Mouse (Mus musculus): ENCODE results near the gene Tulp1. TPM values are rescaled to one million over a fixed set of nuclear protein-coding genes. Genes with fewer than 3 reads are reported as not detected.

The Tulp1 gene
- polyA plus RNA-seq, 1 experiment, result 0.34 TPM

GRCm38 (mm10) chr17:28355871-28356270 lies 9.2 kb downstream of the Tulp1 start:
- H3K27ac ChIP-seq (ENCODE audit: insufficient read depth, low read depth, low read length), result no peak overlapping the region
- peaks cover 6% of the 10 kb centered on the region for H3K27me3 ChIP-seq (ENCODE audit: control insufficient read depth, insufficient read depth, low read length)
- no peak overlapping the region for H3K4me3 ChIP-seq (ENCODE audit: low read depth, low read length)
- no peak for TF ChIP-seq CTCF (IDR thresholded peaks at IDR 0.05; ENCODE audit: extremely low read depth, insufficient read length, insufficient replicate concordance, low read depth, low read length)
- no peak for TF ChIP-seq POLR2A (IDR thresholded peaks at IDR 0.05; ENCODE audit: low read depth, low read length)
- no peaks in the 10 kb centered on the region for H3K36me3 ChIP-seq (ENCODE audit: control insufficient read depth, insufficient read depth, low read length)
- H3K4me1 ChIP-seq (ENCODE audit: control insufficient read depth, insufficient read depth, insufficient read length, low read length), result peaks cover 9% of the 10 kb centered on the region; the same call in 1 of the 2 replicates
- 87% methylated on average over 12 of the region's 12 CpGs for WGBS

DNA sequence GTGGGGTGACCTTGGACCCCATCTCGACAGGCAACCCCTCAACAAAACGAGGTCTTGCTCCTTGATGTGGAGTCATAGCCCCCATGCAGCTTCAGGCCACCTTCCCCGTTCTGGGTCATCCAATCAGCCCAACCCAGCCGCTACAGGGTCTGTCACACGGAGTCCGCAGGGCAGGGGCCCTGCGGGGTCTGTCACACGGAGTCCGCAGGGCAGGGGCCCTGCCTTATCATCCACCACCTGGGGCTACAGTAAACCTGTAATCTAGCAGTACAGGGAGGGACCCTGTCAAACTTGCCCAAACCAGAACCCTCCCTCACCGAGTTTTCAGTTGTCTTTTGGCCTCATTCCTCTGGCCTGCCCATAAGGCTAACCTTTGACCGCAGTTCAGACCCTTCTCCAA lies 13.0 kb downstream of the Tulp1 start:
- no peaks in the 10 kb centered on the region for H3K36me3 ChIP-seq (ENCODE audit: control insufficient read depth, insufficient read depth, low read length)
- no peak overlapping the region for H3K4me3 ChIP-seq (ENCODE audit: low read depth, low read length)
- peaks cover 19% of the 10 kb centered on the region for H3K4me1 ChIP-seq (ENCODE audit: control insufficient read depth, insufficient read depth, insufficient read length, low read length)
- H3K27me3 ChIP-seq (ENCODE audit: control insufficient read depth, insufficient read depth, low read length), result peaks cover 6% of the 10 kb centered on the region
- TF ChIP-seq POLR2A (IDR thresholded peaks at IDR 0.05; ENCODE audit: low read depth, low read length) (no peak), CTCF (IDR thresholded peaks at IDR 0.05; ENCODE audit: extremely low read depth, insufficient read length, insufficient replicate concordance, low read depth, low read length) (no peak)
- 59% methylated on average over 11 of the region's 11 CpGs for WGBS
- H3K27ac ChIP-seq (ENCODE audit: insufficient read depth, low read depth, low read length), result no peak overlapping the region

GRCm38 (mm10) chr17:28351353-28351890 lies 13.6 kb downstream of the Tulp1 start:
- peak overlapping the region; percentile 83 for H3K4me3 ChIP-seq (ENCODE audit: low read depth, low read length)
- no peaks in the 10 kb centered on the region for H3K36me3 ChIP-seq (ENCODE audit: control insufficient read depth, insufficient read depth, low read length)
- peaks cover 19% of the 10 kb centered on the region for H3K4me1 ChIP-seq (ENCODE audit: control insufficient read depth, insufficient read depth, insufficient read length, low read length)
- no peak for TF ChIP-seq CTCF (IDR thresholded peaks at IDR 0.05; ENCODE audit: extremely low read depth, insufficient read length, insufficient replicate concordance, low read depth, low read length)
- TF ChIP-seq POLR2A (IDR thresholded peaks at IDR 0.05; ENCODE audit: low read depth, low read length), result no peak
- no peak overlapping the region for H3K27ac ChIP-seq (ENCODE audit: insufficient read depth, low read depth, low read length)
- WGBS, result 2% methylated on average over 29 of the region's 29 CpGs
- H3K27me3 ChIP-seq (ENCODE audit: control insufficient read depth, insufficient read depth, low read length), result peaks cover 6% of the 10 kb centered on the region

DNA sequence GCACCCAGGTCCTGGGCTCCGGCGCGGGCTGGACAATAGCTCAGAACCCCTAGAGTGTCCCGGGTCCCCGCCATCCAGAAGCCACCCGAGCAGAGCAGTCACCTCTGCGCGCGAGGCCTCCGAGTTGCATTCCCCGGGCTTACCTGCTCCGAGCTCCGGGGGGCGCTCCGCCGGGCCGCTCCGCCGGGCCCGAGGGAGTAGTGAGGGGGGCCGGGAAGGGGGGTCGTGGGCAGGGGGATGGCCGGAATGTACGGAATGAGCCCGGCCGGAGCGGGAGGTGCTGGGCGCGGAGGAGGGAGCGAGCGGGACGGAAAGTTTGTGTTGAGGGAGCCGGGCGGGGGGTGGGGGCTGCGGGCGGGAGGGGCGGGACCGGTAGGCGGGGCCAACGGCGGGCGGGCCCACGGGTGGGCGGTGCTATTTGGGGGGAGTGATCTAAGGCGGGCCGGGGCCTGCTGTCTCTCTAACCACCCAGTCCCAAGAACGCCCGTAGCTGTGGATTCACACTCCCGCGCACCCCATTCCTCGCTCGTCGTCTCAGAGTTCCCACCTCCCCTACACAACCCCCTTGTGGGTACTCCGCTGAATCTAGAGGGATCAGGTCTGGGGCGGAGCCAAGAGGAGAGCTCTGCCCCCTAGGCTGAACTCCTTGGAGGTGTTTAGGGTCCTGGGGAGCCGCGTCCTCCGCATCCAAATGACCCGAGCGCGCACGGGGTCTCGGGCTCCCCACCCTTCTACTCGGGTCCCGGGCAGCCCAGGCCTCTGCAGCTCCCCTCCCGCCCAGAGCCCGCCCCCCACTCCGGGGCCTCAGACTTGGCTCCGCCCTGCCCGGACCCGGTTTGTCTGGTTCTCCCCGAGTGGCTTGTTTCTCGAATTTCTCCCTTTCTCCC lies 14.3 kb downstream of the Tulp1 start, which contains the start of gene Tead3:
Tead3 (minus strand) TSS at position 352 of the 887 bp plus-strand sequence.
- H3K4me1 ChIP-seq (ENCODE audit: control insufficient read depth, insufficient read depth, insufficient read length, low read length), result peaks cover 19% of the 10 kb centered on the region
- peak within 1 kb of the TSS; percentile 86 for H3K27ac ChIP-seq (ENCODE audit: insufficient read depth, low read depth, low read length)
- under 1% methylated on average over 66 of the region's 73 CpGs for WGBS
- peaks cover 6% of the 10 kb centered on the region for H3K27me3 ChIP-seq (ENCODE audit: control insufficient read depth, insufficient read depth, low read length)
- peak within 1 kb of the TSS; percentile 83 for H3K4me3 ChIP-seq (ENCODE audit: low read depth, low read length)
- H3K36me3 ChIP-seq (ENCODE audit: control insufficient read depth, insufficient read depth, low read length), result no peaks in the 10 kb centered on the region
- TF ChIP-seq POLR2A (IDR thresholded peaks at IDR 0.05; ENCODE audit: low read depth, low read length), result 0 out of 2 replicates have a peak, but pooled peaks have one; percentile 26
- TF ChIP-seq CTCF (IDR thresholded peaks at IDR 0.05; ENCODE audit: extremely low read depth, insufficient read length, insufficient replicate concordance, low read depth, low read length), result no peak

- H3K36me3 ChIP-seq (ENCODE audit: control insufficient read depth, insufficient read depth, low read length), result no peaks in the 10 kb centered on the region
- TF ChIP-seq POLR2A (IDR thresholded peaks at IDR 0.05; ENCODE audit: low read depth, low read length) (peak; percentile 19; the same call in 1 of the 2 replicates), CTCF (IDR thresholded peaks at IDR 0.05; ENCODE audit: extremely low read depth, insufficient read length, insufficient replicate concordance, low read depth, low read length) (no peak)
- under 1% methylated on average over 54 of the region's 54 CpGs for WGBS
- peak overlapping the region; percentile 86 for H3K27ac ChIP-seq (ENCODE audit: insufficient read depth, low read depth, low read length)
- peaks cover 6% of the 10 kb centered on the region for H3K27me3 ChIP-seq (ENCODE audit: control insufficient read depth, insufficient read depth, low read length)
- peak overlapping the region; percentile 83 for H3K4me3 ChIP-seq (ENCODE audit: low read depth, low read length)
- H3K4me1 ChIP-seq (ENCODE audit: control insufficient read depth, insufficient read depth, insufficient read length, low read length), result peaks cover 22% of the 10 kb centered on the region
These were observed 15.0 kb downstream of the Tulp1 start for GRCm38 (mm10) chr17:28349901-28350465.

DNA sequence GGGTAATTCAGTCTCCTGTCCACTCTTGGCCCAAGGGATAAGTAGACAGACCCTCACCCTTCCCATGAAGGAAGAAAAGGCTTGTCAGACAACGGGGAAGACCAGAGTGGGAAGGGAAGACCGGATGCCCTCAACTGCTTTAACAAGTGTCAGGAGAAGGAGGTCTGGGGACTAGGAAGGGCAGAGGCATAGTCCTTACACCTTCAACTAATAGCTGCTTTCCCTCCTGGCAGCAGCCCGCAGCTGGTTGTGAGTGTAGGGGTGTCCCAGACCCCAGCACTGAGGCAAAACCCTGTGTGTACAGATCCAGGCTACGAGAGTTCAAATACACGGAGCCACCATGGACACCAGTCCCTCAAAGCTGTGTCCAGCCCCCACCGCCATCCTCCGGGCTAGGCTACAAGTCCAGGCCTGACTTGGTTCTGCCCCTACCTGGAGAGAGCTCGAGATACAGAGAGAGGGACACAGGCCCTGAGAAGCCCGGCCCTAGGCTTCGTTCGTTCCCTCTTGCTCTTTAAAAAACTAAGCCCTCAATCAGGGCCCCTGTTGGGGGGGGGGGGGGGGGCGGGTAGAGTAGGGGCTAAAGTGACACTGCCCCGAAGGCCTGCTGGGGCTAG lies 15.7 kb downstream of the Tulp1 start:
- H3K4me1 ChIP-seq (ENCODE audit: control insufficient read depth, insufficient read depth, insufficient read length, low read length), result peaks cover 22% of the 10 kb centered on the region
- WGBS, result 10% methylated on average over 13 of the region's 13 CpGs

More for the DNA sequence above, 15.7 kb downstream of the Tulp1 start:
- TF ChIP-seq POLR2A (IDR thresholded peaks at IDR 0.05; ENCODE audit: low read depth, low read length), result no peak
- TF ChIP-seq CTCF (IDR thresholded peaks at IDR 0.05; ENCODE audit: extremely low read depth, insufficient read length, insufficient replicate concordance, low read depth, low read length), result no peak
- peaks cover 6% of the 10 kb centered on the region for H3K27me3 ChIP-seq (ENCODE audit: control insufficient read depth, insufficient read depth, low read length)
- H3K4me3 ChIP-seq (ENCODE audit: low read depth, low read length), result peak overlapping the region; percentile 83
- H3K27ac ChIP-seq (ENCODE audit: insufficient read depth, low read depth, low read length), result peak overlapping the region; percentile 77
- H3K36me3 ChIP-seq (ENCODE audit: control insufficient read depth, insufficient read depth, low read length), result no peaks in the 10 kb centered on the region

Data from small intestine, adult 2 months (tissue).